Mouse (Mus musculus) adrenal gland, postnatal 36 days (tissue): ENCODE data around the gene Pced1b. TPM values are rescaled to one million over a fixed set of nuclear protein-coding genes. Genes with fewer than 3 reads are reported as not detected.
"Not testable (repeated sequence)": the region's sequence is repeated elsewhere in the genome, so short reads cannot be mapped to it uniquely, and the experiment has no call there.

Experiments
- DNase-seq, 2 experiments: peaks; one replicate each; pipeline ENCODE4 v3.0.0; 2021; ENCODE audit warnings: mixed read lengths in 1 of 2
- long read RNA-seq, 2 experiments: library from polyadenylated mRNA; stranded (forward); transcript quantifications; one replicate each; pipeline ENCODE4 v2.0.0; 2021; ENCODE audit warnings: borderline sequencing depth in 2 of 2
- total RNA-seq, 2 experiments: library from RNA; stranded (reverse); gene quantifications; 2 replicates each; pipeline ENCODE4 v1.2.3; 2021

Pced1b gene
- total RNA-seq: 10 to 100 TPM; 21.9 to 27.4 TPM
- long read RNA-seq, experiment 1, partial matches to known transcripts: 0 of 7 reads
- long read RNA-seq, experiment 1, other reads (novel, unspliced or antisense): 7 of 7 reads
- long read RNA-seq, experiment 2, partial matches to known transcripts: 0 of 4 reads
- long read RNA-seq, experiment 2, other reads (novel, unspliced or antisense): 4 of 4 reads

GRCm38 (mm10) chr15:97246911-97247790 is at the start of gene Pced1b, which contains the start of gene Amigo2:
TSS of gene Pced1b (plus strand) at chr15:97247107.
TSS of gene Amigo2 (minus strand) at chr15:97247287.
- peak; percentile 80 to 91 for DNase-seq

DNA sequence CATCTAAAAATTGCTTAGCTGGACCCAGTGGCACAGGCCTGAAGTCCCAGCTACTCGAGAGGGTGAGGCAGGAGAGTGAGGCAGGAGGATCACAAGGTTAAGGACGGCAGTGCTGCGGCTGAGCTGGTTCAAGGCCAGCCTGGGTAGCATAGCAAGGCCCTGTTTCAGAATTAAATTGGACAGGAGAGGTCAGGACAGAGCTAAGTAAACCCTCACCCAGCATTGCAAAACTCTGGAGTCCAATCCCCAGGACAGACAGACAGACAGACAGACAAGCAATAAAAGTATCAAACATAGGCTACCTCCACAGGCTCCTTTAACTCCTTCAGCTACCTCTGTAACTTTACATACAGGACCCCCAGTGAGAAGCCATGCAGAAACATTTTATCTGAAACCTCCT is 42.0 kb upstream of the Pced1b start:
- DNase-seq: no peak

DNA sequence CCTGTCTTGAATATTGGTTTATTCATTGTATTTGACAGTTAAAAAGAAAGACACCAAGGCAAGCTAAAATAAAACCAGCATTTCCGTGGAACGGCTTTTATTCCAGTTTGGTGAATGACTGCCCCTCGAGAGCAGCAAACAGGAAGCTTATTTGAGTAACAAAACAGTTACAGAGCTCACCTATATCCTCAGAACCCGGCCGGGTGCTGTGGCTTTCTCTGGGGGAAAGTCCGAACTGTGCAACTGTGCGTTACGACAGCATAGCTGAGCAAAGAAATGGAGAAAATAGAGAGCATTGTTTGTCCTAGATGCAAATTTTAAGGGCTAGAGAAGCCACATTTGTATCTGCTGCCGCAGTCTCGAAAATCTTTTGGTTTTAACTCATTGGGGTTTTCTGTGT is 41.1 kb upstream of the Pced1b start:
- no peak for DNase-seq

- DNase-seq: no peak
Observed at GRCm38 (mm10) chr15:97206506-97206905, 40.4 kb upstream of the Pced1b start.

DNA sequence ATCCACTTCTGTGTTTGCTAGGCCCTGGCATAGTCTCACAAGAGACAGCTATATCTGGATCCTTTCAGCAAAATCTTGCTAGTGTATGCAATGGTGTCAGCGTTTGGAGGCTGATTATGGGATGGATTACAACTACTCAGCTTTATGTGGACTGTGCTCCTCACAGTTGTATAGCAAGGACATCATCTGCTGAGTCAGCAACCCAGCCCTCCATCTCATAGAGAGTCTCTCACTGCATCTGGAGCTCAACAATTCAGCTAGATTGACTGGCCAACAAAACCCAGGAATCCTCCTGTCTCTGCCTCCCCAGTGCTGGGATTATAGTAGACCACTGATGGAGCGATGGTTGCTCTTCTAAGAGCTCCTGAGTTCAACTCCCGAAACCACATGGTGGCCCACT is 37.2 kb upstream of the Pced1b start:
- not testable (repeated sequence) for DNase-seq

DNA sequence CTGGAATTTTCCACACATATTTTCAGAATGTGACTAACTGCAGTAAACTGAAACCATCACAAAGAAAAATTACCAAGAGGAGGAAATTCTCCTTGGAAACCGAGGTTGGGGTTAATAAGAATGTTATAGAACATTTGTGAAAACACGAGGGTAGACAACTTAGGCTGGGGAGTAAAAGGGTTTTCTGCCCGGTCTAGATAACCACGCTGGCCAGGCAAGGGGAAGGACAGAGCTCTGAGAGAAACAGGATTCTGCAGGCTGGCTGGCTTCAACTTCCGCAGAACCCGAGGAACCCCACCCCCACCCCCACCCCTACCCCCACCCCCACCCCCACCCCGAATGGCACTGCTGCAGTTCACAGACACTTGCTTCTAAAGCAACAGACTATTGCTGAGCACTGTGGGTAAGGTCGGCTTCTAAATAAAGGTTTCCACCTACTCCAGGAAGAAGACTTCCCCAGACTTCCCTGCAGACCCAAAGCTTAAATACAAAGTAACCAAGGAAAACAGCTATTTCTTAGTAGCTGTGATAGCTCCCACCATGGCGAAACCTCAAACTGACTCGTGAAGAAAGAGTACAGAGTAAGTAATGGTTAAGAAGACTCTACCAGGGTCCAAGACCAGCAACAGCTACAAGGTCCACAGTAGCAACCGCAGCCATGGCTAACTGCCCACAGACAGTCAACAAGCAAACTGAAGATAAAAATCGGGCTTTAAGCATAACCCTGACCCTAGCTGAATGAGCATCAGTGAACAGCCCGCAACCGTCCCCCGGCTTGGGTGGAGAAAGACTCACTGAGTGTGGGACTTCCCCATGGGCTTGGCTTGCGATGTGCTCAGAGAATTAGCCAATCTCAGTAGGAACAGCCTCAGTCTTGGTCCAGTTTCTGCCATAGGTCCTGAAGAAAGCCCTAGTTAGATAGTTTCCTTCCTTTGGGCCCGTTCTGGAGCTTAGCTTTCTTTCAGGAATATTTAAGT is 34.1 kb upstream of the Pced1b start:
- no peak for DNase-seq

GRCm38 (mm10) chr15:97216843-97217242 is 30.1 kb upstream of the Pced1b start:
- DNase-seq: no peak

DNA sequence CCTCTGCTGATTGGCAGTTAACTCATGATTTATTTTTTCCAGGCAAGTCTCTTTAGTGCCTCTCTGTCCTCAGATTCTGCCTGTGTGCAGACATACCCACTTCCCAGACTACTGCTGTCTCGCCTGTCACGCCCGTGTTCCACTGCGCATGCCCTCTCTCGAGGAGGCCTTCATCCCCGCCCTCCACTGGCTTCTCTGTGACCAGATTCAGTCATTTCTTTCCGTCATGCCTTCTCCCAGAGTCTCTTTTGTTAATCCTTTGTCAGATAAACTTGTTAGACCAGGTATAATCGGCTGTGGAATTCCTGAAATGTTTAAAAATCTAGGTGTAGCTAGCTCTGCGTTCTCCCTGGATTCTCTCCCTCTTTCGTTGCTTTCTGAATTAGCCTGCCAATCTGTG is 23.5 kb upstream of the Pced1b start:
- DNase-seq: no peak

- no peak for DNase-seq
Observed at GRCm38 (mm10) chr15:97224003-97224402, 22.9 kb upstream of the Pced1b start.

DNA sequence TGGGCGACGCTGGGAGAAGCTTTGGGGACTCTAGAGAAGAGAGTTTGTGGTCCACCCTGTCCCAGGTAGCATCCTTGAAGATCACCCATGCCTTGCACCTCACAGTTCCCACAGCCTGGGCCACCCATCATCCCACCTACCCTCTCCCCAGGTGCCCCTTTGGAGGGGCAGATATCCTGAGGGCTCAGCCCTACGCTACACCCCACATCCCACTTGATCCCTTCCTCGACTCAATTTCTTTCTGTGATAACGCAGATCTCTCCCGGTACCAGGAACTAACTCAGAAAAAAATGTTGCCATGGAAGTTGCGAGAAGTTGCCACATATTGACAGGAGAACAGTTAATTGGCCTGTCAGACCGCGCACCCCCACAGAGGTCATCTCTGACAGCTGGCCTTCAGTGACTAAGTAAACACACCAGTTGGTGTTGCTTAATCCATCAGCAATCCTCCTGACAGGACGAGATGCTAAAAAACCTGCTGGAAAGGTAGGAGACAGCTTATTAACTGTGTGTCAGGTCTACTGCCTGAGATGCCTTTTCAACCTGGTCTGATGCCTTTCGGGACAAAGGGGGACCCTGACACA is 17.3 kb upstream of the Pced1b start:
- no peak for DNase-seq

DNA sequence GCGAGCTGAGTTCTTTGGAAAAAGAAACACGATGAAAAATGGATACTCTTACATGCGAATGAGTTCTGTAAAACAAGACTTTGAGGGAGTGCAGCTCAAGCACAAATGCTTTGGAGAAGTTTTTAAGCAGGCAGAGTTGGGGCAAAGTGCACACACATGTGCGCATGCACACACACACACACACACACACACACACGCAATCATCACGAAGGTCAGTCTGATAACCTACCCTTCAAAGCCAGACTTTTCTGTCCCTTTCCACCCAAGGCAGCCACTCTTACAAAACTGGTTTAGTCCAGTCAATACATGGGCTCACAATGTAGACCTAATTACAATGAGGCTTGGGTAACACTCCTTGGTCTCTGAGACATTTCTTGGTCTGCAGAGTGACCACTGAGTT is 12.8 kb upstream of the Pced1b start:
- no peak for DNase-seq

GRCm38 (mm10) chr15:97235183-97235582 is 11.7 kb upstream of the Pced1b start:
- DNase-seq: peak; percentile 52 to 71

GRCm38 (mm10) chr15:97236943-97237342 is 10.0 kb upstream of the Pced1b start:
- peak; percentile 57 to 83 for DNase-seq

- DNase-seq: no peak
Observed at GRCm38 (mm10) chr15:97245392-97245791, 1.5 kb upstream of the Pced1b start.

DNA sequence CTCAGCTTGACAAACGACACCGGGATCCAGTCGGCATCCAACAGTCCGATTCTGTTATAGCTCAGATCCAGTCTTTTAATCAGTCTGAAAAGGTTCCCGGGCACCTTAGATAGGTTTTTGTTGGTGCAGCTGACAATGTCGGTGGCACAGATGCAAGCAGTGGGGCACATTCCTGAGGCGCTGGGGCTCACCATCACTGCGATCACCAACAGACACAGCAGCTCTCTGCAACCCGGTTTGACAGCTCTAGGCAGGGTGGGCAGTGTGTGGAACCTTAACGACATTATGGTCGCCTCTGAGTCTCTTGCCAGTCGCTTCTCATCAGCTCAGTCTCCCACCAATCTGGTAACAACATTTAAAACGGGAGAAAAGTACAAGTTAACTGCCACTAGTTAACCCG is 651 bp upstream of the Pced1b start:
- DNase-seq: no peak

DNA sequence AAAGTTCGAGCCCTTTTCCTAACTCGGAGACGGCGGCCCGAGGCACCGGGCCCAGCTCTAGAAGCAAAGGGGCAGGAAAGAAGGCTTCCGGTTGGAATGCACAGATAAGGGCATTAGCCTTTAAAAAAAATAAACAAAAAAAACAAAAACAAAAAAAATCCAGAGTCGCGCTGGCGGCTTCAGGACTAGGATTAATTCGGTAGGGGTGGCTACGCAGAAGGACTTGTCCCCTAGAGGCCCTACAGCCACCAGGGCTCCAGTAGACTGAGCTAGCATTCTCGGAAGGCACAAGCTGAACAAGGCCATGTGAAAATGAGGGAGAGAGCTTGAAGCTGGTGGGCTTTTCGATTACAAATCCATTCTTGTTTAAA is 869 bp downstream of the Pced1b start:
- DNase-seq: peak; percentile 43 to 48

DNA sequence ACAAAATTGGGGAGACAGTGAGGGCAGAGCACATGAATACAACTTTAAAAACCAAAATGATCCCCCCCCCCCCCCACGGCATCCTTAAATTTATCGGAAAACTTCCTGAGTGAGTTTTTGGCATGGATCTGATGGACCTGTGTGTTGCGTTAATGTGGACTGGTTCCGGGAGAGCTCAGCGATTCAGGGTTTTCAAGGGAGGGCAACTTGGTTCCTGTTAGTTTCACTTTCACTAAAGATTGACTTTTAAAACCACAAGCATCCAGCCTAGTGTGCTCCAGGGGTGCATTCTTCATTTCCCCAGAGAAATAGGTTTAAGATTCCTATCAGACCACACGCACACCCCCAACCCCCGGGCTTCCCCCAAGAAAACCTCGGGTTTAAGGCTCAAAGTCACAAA is 1.4 kb downstream of the Pced1b start:
- peak; percentile 30 to 34 for DNase-seq

GRCm38 (mm10) chr15:97249322-97249721 is 2.4 kb downstream of the Pced1b start:
- no peak for DNase-seq

DNA sequence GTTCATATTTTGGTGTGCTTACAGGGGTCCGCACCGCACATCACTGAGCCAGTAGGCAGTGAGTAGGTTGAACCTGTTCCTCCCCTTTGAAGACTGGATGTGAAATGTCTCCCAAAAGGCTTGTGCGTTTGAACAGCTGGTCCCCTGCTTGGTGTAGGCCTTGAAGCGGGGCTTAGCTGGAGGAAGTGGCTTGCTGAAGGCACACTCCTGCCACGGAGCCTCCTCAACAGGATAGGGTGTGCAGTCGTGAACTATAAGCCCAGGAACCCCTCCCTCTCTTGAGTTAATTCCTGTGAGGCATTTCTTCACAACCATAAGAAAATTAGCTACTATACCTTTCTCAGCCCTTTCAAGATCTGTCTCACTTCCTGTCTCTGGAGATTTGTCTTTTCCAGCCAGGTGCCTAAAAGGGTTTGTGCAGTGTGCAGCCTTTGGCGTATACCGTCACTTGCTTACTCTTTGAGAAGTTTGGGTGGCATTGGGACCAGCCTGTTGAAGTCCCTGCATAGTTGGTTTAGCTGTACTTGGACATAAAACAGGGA is 5.7 kb downstream of the Pced1b start:
- no peak for DNase-seq

- no peak for DNase-seq
Observed at GRCm38 (mm10) chr15:97254375-97254774, 7.5 kb downstream of the Pced1b start.

DNA sequence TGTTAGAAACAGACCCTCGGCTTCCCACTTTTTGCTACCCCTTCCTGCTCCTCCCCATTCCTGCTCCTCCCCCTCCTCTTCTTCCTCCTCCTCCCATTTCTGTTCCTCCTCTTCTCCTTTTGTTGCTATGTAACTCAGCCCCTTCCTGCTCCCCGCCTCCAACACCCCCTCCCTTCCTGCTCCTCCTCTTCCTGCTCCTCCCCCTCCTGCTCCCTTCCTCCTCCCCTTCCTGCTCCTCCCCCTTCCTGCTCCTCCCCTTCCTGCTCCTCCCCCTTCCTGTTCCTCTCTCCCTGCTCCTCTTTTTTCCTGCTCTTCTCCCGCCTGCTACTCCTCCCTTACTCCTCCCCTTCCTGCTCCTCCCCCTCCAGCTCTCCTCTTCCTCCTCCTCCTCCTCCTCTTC is 8.9 kb downstream of the Pced1b start:
- no peak for DNase-seq

DNA sequence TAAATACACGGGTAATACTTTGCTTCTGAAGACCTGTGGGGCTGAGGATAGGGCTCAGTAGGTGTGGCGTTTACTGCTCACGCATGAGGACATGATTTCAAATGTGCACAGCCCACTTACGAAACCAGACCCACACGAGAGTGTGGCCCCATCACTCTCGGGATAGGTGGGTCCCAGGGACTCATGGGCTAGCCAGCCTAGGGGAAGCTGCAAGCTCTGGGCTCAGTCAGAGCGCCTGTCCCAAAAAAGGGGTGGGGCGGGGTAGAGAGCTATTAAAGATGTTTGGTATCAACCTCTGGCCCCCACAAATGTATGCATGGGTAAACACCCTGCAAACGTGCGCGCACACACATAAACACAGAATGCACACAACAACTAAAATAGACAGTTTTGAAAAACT is 9.5 kb downstream of the Pced1b start:
- DNase-seq: no peak
